Mouse (Mus musculus): Measurements from ENCODE around the gene Olfr916.

Gene Olfr916

DNA sequence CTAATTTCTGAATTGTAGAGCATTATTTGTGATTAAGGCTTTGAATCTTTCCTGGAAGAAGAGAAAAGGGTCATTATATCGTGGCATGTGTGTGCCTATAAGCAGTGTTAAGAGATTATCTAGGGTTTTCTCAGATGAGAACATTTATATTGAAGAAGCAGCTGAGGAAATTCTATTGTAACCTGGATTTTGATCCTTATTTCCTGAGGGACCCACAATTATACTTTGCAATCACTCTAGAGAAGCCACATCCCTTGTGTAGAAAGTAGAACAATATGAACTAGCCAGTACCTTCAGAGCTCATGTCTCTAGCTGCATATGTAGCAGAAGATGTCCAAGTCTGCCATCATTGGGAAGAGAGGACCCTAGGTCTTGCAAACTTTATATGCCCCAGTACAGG is at the start of gene Olfr916:
Gene Olfr916, minus strand, starts transcription at position 101 of the 400 bp plus-strand sequence.
- DNase-seq (ENCODE audit: low read depth, low spot score): no peak

DNA sequence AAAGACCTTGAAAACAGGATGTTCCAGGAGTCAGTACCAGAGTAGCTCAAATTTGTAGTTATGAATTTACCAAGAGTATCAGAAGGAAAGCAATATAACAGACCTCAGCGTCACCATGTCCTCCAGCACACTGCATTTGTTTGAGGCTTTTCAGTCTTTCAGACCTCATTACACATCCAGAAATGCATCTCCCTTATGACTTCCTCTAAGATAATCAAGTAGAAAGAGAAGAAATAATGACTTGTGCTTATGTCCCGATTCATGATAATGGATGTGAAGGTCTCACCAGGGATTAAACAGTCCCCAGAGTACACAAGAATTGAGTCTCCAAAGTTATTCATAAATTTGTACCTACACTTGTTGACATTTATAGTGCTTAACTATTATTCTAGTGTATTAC is 14.8 kb upstream of the Olfr916 start, which contains the start of gene Olfr918:
Gene Olfr918, minus strand, starts transcription at position 101 of the 400 bp plus-strand sequence.
- no peak for DNase-seq (ENCODE audit: low read depth, low spot score)

DNA sequence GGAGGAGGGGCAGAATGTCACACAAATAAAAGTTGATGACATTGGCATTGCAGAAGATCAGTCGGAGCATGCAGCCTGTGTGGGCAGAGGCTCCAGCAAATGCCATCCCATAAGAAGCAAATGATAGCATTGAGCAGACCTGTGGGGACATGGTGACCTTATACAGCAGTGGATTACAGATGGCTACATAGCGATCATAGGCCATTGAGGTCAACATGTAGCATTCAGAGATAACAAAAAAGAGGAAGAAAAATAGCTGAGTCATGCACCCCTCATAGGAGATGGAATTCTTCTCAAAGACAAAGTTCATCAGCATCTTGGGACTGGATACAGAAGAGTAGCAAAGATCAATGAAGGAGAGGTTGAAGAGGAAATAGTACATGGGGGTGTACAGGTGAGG is 13.2 kb upstream of the Olfr916 start:
- DNase-seq (ENCODE audit: low read depth, low spot score): no peak

DNA sequence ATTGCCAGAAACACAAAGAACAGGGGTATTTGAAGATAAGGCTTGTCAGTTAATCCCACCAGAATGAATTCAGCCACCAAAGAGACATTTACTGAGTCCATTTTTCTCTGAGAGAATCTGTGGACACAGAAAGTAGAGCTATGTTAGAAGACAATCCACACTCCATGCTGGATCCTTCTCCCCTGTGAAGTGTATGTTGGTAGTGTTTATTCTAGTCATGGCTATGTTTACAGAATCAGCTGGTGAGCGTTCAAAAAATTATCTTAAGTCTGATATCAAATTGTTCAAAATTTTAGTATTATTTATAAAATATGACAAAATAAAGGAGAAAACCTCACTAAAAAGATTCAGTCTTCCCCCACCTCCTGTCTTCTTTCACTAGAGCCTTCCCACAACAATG is 6.1 kb upstream of the Olfr916 start, which contains the start of gene Olfr917:
Gene Olfr917, minus strand, starts transcription at position 101 of the 400 bp plus-strand sequence.
- DNase-seq (ENCODE audit: low read depth, low spot score): no peak

DNA sequence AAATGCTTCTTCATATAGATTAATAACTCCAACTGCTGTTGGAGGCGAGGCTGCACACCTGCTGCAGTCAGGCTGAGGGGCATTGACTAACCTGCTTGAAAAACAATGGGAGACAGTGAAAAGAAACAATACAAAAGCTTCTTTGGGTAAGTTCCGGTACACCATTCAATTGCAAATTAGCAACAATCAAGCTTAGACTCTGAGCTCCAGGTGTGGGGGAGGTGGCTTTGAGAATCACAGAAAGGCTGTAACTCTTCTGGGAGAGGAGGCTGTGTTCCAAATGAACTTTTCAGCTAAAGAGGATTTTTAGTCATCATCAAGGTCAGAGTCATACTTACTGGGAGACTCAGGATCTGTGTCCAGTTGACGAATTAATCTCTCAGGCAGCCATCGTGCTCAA is 27.3 kb downstream of the Olfr916 start:
- DNase-seq (ENCODE audit: low read depth, low spot score): no peak

Measured in retina, adult 2 months (tissue).